Mouse (Mus musculus) brain, embryonic 18.5 days (tissue): Measurements from ENCODE around the gene Ak6.
A peak's percentile ranks its signal among the peaks of the same experiment; 100 is the strongest.

Experiments used
- DNase-seq: peaks from one replicate; pipeline ENCODE4 v3.0.0-alpha.2; 2012; ENCODE audit warnings: low read depth, low spot score

The Ak6 gene

GRCm38 (mm10) chr13:100650550-100651438, at the start of gene Ak6, which contains the start of gene Rad17:
Ak6 (plus strand) TSS chr13:100650979.
Rad17 (minus strand) TSS chr13:100651051.
- peak; percentile 86 for DNase-seq

DNA sequence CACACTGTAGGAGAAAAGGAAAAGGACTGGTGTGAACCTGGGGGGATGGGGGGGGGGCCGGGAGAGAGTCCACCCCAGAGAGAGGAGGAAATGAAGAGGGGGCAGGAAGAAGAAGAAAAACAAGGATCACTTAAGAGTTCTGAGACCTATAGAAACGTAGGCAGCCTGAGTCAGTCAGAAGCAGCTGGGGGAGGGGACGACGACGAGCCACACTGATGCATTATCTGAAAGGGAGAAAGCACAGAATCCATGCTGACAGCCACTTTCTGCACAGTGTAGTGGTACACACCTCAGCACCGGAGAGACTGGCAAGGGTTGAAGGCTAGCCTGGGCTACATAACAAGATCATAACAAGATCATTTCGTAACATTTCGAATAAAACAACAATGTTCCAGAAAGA, 49.7 kb upstream of the Ak6 start:
- DNase-seq, result no peak

GRCm38 (mm10) chr13:100602239-100602902, 48.4 kb upstream of the Ak6 start:
- no peak for DNase-seq

GRCm38 (mm10) chr13:100603031-100603737, 47.6 kb upstream of the Ak6 start:
- DNase-seq, result no peak

- DNase-seq, result no peak
Measured at GRCm38 (mm10) chr13:100603738-100604095, 47.1 kb upstream of the Ak6 start.

- DNase-seq, result no peak
Measured at GRCm38 (mm10) chr13:100605845-100606244, 44.9 kb upstream of the Ak6 start.

- no peak for DNase-seq
Measured at GRCm38 (mm10) chr13:100607756-100608155, 43.0 kb upstream of the Ak6 start.

- no peak for DNase-seq
Measured at GRCm38 (mm10) chr13:100611266-100611665, 39.5 kb upstream of the Ak6 start.

GRCm38 (mm10) chr13:100612251-100612650, 38.5 kb upstream of the Ak6 start:
- DNase-seq, result no peak

GRCm38 (mm10) chr13:100612903-100613302, 37.9 kb upstream of the Ak6 start:
- no peak for DNase-seq

DNA sequence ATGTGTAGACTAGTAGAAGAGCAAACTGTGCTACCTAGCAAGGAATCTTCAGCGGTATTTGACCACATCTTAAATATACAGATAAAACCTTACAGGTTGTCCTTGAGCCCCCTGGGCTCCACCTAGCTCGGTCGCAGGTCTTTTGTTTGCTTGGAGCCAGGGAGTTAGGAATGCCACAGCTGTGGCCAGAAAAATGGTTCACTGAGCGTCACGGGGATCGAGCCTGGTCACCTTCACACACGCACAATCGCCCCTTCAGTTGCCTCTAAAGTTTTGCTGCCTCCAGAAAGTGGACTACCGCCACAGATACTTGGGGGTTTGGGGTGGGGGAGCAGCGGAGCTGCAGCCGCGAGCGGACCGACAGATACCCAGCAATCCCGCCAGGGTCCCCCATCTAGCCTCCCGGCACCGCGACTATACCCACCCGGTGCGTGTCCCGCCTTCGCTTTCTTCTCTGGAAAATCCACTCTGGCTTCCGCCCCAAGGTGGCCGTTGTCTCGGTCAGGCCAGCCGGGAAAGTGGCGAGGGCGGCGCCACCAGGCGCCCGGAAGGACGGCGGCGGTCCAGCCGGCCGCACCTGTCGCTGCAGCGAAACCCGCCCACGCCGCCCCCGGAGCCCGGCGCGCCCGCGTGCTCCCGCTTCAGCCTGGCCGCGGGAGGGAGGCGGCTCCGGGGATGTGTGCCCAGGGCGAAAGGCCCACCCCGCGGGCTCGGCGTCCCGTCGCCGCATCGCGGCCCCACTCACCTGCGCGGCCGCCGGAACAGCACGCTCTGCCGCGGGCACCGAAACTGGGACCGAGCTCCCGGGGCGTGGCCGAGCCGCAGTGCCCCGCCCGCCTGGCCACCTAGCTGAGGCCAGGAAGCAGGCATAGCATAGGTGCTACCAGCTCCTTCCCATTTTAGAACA, 34.3 kb upstream of the Ak6 start, which contains the start of gene Marveld2:
TSS of gene Marveld2 (minus strand) at position 791 of the 907 bp plus-strand sequence.
- no peak for DNase-seq

DNA sequence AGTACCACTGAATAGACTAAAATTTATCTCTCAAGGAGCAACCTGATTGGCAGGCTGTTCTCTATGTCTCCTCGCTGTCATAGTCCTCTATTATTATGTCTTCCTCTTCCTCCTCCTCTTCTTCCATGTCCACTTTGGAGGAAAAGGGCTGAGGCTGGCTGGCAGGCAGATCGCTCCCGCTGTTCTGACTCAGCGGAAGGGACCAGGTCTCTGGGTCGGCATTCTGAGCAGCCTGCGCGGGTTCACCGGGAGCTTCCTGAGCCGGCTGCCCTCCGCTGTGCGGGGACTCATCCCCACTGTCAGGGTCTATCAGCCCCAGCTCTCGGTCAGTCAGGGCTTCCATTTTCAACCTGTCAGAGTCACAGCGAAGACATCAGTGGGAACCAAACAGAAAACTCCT, 33.2 kb upstream of the Ak6 start:
- DNase-seq, result no peak

DNA sequence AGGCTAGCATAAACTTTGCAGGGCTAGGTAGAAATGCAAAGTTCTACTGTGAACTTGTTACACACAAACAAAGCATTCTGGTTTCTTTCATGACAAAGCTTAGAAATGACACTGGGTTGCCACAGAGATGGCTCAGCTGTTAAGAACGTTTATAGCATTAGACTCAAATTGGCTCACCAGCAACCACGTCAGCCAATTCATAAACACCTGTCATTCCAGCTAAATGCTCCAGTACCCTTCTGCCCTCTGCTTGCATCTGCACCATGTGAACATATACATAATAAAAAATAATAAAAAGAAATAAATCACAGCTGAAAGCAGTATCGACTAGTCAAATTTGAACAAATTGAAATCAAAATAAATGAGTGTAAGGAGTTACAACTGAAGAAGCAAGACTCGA, 28.5 kb upstream of the Ak6 start:
- DNase-seq, result no peak

DNA sequence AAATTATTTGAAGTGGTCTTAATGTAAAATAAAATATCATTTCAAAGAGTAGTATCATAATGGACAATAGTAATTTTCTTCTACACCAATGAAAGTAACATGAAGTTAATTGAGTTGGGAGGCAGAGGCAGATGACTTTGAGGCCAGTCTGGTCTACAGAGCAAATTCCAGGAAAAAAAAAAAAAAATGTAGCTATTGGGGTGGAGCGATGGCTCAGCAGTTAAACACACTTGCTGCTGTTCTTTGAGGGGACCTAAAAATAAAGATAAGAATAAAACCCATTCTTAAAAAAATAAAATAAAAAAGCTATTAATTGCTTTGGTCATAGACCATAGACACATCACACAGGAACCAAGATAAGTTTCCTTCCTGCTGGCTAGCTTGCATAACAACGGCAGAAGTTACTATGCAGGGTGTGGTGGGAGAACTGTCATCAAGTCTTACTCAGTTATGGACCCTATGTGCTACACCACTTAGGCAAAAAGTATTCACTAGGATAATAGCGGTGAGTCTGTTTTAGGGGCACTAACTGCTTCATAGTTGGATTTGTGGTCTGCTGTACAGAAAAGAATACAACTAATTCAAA, 16.6 kb upstream of the Ak6 start:
- no peak for DNase-seq

DNA sequence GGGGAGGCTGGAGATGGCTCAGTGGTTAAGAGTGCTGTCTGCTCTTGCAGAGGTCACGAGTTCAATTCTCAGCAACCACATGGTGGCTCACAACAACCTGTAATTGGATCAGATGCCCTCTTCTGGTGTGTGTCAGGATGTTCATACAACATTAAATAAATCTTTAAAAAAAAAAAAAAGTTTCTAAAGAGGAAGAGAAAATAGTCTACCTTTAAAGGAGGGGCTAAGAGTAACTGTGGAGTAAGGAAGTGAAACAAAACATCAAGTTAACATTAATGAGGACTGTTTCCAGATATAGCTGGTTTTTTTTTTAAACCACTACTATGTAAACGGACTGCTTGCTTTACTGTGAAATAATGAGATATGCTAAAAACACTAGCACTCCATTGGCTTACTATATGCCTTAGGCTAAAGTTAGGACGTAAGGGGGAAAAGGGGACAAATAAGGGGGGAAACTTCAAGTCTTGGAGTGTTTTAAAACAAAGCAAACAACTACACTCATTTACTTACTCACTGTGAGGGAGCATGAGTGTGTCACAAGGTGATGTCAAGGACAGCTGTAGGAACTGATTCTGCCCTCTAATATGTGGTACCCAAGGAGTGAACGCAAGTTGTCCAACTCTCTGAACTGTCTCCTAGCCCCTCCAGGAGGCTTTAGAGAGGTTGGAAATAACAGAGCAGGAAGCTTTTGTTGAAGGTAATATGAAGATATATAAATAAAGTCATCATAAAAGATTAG, 8.1 kb upstream of the Ak6 start:
- DNase-seq, result no peak

GRCm38 (mm10) chr13:100648223-100648622, 2.6 kb upstream of the Ak6 start:
- no peak for DNase-seq

DNA sequence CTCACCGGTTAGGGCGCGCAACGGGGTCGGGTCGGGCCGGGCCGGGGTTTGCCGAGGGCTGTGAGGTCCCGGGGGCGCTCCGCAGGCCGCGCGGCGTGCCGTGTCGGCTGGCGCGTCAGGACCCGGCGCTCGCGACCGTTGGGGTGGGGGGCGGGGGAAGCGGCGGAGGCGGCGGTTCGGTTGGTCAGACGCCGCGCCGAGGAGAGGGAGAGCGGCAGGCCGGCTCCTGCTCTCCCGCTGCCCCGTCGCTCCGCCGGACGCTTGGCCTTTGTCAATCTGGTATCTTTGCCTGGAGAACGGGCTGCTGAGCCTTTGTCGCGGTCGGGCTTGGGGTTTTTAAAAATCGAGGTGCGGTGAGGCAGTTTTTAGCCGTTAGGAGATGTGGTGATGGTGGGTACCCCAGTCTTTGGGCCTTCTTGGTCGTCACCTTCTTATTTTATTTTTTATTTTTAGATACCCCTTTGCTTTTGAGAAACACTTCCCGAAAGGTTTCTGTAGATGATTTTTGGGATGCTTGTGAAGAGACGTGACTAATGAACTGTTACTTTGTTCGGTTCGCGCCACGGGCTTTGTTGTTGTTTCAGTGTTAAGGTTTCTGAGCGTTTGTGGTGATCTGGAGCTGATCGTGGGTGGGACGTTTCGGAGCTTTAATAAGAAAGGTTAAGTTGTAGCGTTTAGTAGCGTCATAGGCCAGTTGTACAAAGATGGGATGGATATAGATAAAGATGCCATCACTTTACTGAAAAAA, 834 bp downstream of the Ak6 start, which contains the start of gene Taf9:
TSS of gene Taf9 (plus strand) at position 141 of the 748 bp plus-strand sequence.
- no peak for DNase-seq

GRCm38 (mm10) chr13:100658091-100658490, 7.3 kb downstream of the Ak6 start:
- no peak for DNase-seq

DNA sequence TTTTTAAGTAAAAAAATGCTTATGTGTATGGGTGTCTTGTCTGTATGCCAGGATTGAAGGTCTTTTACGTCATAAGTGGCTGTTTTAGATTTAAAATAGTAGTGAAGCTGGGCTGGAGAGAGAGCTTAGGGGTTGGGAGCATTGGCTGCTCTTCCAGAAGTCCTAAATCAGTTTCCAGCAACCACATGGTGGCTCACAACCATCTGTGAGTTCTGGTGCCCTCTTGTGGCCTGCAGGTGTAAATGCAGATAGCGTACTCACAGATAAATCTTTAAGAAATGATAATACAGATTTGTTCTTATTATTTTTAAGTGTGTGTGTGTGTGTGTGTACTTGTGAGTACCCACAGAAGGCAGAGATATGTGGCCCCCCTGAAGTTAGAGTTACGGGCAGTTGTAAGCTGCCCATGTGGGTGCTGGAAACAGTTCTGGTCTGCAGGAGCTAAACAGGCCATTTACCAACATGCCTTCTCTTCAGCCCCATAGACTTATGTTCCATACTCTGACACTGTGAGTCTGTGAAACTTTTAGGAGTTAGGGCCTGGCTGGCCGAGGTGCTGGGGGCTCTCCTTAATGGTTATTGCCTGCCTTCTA, 9.2 kb downstream of the Ak6 start:
- DNase-seq, result peak; percentile 36
